ENCODE assay signal across 38 mouse cellular contexts in the genomic region with DNA sequence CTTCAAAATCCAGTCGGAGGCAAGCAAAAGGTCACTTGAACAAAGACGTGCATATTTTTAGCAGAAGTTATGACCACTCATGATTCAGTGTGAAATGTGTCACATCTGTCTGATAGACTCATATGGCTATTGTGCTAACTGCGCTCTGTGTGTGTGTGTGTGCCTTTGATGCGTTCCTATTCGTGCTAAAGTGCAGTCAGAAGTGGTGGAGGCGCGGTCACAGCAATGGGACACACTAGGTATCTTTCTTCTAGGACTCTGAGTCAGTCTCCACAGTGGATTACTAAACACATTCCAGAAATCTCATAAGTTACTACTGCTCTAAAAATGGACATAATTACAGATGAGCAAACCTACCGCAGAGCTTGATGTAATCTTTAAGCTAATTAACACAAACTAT. TPM values are rescaled to one million over a fixed set of nuclear protein-coding genes. Genes with fewer than 3 reads are reported as not detected.
"Had no signal": no experiment of that assay in that cellular context is flagged by ENCODE, and none has a peak within 500 bp of the region (broad histone marks: within the 10 kb centered on the region; RNA-seq: fewer than 3 reads in every experiment).

No protein-coding gene starts in this region.

- ATAC-seq: hindbrain, embryonic 16.5 days; hindbrain, postnatal 0 days; inflammation-experienced regulatory T-cells, adult 6 months; intestine, embryonic 16.5 days; intestine, postnatal 0 days had no signal

- H3K27ac ChIP-seq: heart, embryonic 13.5 days; heart, embryonic 15.5 days; hindbrain, embryonic 10.5 days; hindbrain, embryonic 12.5 days; hindbrain, embryonic 13.5 days; hindbrain, embryonic 14.5 days; hindbrain, embryonic 15.5 days; hindbrain, postnatal 0 days; kidney, embryonic 15.5 days; kidney, postnatal 0 days; layer of hippocampus, adult 2 months; left cerebral cortex, adult 2 months had no signal

- H3K4me3 ChIP-seq: heart, embryonic 12.5 days; heart, embryonic 13.5 days; heart, embryonic 15.5 days; hindbrain, embryonic 10.5 days; hindbrain, embryonic 12.5 days; hindbrain, embryonic 13.5 days; hindbrain, embryonic 15.5 days; kidney, embryonic 15.5 days; layer of hippocampus, adult 2 months; left cerebral cortex, adult 2 months had no signal

- H3K9ac ChIP-seq: heart, embryonic 12.5 days; heart, embryonic 13.5 days; heart, embryonic 15.5 days; hindbrain, embryonic 12.5 days; hindbrain, embryonic 13.5 days; hindbrain, embryonic 14.5 days; hindbrain, embryonic 15.5 days; kidney, embryonic 15.5 days had no signal

- H3K36me3 ChIP-seq: heart, embryonic 12.5 days; heart, embryonic 13.5 days; heart, embryonic 15.5 days; hindbrain, embryonic 10.5 days; hindbrain, embryonic 12.5 days; hindbrain, embryonic 13.5 days; hindbrain, embryonic 15.5 days; kidney, embryonic 15.5 days had no signal

- DNase-seq: heart, postnatal 10 days; heart, postnatal 14 days; heart, postnatal 36 days; heart, postnatal 4 days; kidney, adult 11 months; kidney, adult 18-20 months; kidney, adult 2 months; kidney, adult 8-10 months; kidney, adult 9 months; kidney, postnatal 10 days; kidney, postnatal 14 days; kidney, postnatal 25 days; kidney, postnatal 36 days; kidney, postnatal 4 days; layer of hippocampus, adult 9-11 months; layer of hippocampus, postnatal 36 days had no signal

- H3K9me3 ChIP-seq: heart, embryonic 12.5 days; heart, embryonic 13.5 days; heart, embryonic 15.5 days; hindbrain, embryonic 10.5 days; hindbrain, embryonic 12.5 days; hindbrain, embryonic 13.5 days; hindbrain, embryonic 15.5 days; kidney, embryonic 15.5 days had no signal

- H3K4me2 ChIP-seq: heart, embryonic 11.5 days; heart, embryonic 12.5 days; heart, embryonic 13.5 days; heart, embryonic 15.5 days; hindbrain, embryonic 12.5 days; hindbrain, embryonic 13.5 days; hindbrain, embryonic 14.5 days; hindbrain, embryonic 15.5 days; kidney, embryonic 15.5 days had no signal

RNA-seq across cellular contexts. Expression of a gene that starts 36.7 kb away (rescaled TPM):
- total RNA-seq: heart, postnatal 10 days; heart, postnatal 14 days; heart, postnatal 25 days; heart, postnatal 36 days; hematopoietic stem cell, adult 5-6 weeks had no signal
- polyA plus RNA-seq: heart, postnatal 0 days; inflammation-experienced regulatory T-cells, adult 6 months; kidney, adult 2 months; kidney, postnatal 0 days had no signal

RNA-seq across cellular contexts. Expression of a gene that starts 38.5 kb away (rescaled TPM):
- total RNA-seq: heart, postnatal 10 days; heart, postnatal 14 days; heart, postnatal 25 days; heart, postnatal 36 days; heart, postnatal 4 days; hematopoietic stem cell, adult 5-6 weeks had no signal
- polyA plus RNA-seq: heart, embryonic 11.5 days; heart, embryonic 12.5 days; heart, embryonic 15.5 days; inflammation-experienced regulatory T-cells, adult 6 months; intestine, embryonic 14.5 days; kidney, adult 2 months had no signal
